Mouse (Mus musculus): Measurements from ENCODE around the gene Lrrc74a.

Lrrc74a gene

DNA sequence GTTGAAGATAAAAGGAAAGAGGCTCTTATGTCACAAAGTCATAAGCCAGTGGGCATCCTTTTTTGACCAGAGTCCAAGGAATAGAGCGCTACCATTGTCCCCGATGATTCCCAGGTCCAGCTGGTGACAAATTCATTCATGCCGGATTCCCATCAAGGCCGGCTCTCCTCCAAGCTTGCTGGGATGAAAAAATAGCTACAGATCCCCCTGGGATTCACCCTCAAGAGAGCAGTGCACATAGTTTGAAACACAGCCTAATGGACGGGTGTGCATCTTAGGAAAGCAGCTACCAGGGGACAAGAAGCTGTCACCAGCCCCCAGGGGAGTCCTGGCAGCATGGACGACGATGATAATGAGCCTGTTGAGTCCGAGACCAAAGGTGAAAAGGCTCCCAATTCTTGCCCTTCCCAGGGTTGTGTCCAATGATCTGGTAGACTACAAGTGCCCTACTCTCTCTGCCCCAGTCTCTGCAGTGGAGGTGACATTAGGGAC lies at the start of gene Lrrc74a:
Gene Lrrc74a (plus strand): TSS at position 51 of the 492 bp plus-strand sequence.
- DNase-seq (ENCODE audit: low spot score) = no peak

DNA sequence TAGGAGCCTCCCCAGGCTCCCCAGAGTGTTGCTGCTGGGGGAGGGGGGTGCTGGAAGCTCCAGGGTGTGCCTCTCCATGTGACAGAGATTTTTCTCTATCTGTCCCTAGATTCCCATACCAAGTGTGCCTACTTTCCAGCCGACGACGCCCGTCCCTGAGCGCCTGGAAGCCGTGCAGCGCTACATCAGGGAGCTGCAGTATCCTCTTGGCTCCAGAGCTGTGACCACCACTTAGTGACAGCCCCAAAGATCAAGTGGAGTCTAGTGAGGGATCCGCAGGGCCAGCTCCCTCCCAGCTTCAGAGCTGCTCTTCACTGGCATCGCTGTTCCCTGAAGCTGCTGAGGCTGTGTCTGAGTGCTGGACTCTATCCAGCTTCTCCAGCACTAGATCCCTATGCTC lies 48.9 kb upstream of the Lrrc74a start:
- no peak for DNase-seq (ENCODE audit: low spot score)

DNA sequence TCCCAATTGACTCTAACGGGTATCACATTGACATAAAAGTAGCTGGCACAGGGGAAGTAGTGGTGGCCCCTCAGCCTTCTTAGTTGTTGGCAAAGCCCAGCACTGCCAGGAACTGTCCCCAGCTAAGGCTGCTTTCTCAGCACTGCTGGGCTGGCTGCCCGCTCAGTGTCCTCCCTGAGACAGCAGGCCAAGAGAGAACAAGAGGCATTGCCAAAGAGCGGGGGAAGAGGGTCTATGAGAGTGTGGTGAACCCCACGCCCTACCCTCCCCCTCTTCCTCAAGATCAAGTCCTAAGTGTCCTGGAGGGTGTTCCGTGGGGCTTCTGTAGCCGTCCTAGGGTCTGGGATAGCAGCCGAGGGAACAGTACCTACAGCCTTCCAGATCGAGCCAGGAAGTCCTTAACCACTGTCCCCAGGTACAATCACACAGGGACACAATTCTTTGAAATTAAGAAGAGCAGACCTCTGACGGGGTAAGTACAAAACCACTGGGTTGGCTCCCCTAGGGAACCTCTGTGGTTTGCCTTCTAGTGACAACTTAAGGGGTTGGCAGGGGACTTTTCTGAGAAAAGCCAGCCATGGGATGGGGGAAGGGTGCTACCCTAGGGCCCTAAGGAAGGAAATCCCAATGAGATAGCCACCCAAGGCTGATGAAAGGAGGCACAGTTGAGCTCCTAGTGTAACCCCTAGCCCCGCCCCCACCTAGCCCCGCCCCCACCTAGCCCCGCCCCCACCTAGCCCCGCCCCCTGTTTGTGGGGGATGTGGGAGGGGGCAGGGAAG lies 47.4 kb upstream of the Lrrc74a start:
- DNase-seq (ENCODE audit: low spot score) = peak; percentile 29

DNA sequence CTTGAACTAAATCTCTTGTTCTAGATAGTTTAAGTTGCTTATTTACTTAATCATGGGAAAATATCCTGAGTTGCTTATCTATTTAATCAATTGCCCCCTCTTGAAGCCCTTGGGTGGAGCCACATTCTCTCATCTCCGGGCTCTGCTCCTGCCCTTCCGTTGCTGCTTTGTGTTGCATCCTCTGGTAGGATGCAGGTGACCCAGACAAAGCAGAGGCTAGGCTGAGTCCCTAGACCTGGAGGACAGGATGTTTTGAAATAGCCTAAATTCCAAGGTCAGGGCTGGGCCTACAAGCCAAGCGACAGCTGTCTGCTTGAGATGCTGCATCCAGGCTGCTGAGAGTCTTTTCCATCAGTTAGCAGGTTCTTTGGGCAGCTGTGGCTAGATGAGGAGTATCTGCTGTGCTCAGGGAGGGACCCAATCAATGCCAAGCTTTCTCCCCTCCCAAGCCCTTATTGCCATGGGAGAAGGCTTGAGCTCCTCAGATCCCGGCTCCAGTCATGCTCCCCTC lies 46.7 kb upstream of the Lrrc74a start:
- no peak for DNase-seq (ENCODE audit: low spot score)

DNA sequence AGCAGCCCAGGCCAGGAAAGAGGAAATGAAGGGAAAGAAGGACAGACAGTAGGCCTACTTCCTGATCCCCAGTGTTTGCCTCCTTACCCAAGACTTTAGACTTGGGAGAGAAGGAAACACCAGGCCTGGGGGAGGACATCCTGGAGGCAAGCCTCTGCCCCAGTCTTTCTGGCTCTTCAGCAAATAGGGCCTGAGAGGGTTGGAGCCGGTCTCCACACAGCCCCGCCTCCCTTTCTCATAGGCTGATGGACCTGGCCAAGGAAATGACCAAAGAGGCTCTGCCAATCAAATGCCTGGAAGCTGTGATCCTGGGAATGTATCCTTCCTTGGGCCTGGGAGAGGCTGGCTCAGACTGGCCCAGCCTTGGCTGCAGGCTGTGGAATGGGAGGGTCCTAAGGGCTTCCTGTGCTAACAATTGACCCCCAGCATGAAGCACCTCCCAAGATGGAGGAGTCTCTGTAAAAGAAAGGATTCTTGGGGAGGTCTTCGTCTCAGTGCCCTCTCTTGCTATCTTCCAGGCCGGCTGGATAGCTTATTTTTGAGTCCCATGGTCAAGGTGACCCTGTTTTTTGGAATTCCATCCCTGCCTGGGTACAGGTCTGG lies 46.1 kb upstream of the Lrrc74a start:
- peak; percentile 53 for DNase-seq (ENCODE audit: low spot score)

DNA sequence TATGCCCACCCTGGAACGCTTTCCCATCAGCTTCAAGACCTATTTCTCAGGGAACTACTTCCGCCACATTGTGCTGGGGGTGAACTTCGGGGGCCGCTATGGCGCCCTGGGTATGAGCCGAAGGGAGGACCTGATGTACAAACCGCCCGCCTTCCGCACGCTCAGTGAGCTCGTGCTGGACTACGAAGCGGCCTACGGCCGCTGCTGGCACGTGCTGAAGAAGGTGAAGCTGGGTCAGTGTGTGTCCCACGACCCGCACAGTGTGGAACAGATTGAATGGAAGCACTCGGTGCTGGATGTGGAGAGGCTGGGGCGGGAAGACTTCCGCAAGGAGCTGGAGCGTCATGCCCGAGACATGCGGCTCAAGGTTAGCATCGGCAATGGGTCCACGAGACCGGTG lies 45.3 kb upstream of the Lrrc74a start:
- DNase-seq (ENCODE audit: low spot score) = no peak

DNA sequence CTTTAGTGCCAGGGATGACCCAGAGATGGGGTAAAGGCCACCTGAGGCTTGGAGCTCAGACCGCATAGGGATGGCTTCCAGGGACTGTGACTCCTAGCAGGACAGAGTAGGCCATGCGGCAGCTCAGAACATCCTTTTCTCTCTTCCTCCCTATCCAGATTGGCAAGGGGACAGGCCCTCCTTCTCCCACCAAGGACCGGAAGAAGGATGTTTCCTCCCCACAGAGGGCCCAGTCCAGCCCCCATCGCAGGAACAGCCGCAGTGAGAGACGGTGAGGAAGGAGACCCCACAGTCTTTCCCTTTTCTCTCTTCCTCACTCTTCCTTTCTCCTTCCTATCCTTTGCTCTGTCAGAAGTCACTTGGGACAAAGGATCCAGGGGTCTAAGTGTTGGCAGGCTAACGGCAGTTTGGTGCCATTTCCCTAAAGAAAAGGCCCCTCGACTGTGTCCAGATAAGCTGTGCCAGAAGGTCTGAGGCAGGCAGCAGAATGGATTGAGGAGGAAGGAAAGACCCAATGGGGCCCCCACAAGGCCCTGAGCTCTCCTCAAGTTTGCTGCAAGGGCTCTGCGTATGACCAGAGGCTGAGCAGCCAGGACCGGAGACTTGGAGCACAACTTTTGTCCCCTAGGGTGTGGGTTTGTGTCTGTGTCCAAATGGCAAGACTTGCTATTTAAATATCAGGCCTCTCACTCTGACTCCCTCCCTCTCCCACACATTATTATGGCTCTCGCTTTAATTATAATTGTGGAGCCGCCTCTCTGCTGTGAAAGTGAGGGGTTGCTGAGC lies 43.3 kb upstream of the Lrrc74a start:
- no peak for DNase-seq (ENCODE audit: low spot score)

DNA sequence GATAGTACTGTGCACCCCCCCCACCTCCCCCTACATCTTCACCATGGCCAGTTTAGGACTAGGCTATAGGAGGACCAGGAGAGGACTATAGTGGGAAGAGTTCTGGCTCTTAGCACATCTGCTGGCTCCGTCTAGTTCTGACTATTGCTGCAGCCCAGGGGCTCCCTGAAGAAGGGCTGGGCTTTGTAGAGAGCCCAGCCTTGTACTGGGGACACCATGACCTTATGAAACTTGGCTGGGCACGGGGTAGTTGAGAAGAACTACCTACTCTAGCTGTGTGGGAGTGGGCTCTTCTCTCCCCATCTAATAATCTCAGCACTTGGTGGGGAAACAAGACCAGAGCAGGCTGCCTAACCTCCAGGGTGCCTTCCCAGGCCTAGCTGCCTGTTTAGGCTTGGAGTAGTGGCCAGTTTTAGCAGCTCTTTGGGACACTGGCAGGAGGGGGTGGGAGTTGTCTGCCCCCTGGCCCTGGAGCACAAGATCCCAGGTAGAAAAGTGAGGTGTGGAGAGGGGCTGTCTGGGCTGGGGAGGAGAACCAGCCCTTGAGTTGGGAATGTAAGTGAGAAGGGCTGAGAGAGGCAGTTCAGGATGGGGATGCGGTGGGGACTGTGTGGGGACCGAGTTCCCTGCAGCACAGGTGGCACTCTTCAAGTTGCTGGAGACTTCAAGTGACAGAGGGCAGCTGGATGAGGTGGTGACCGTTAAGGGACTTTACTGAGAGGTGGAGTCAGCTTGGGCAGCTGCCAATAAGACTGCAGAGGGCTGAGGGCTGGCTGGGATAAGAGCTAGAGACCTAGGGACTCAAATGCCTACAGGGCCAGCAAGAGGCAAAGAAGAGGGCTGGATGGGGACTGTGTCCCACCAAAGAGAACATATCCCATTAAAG lies 41.5 kb upstream of the Lrrc74a start:
- DNase-seq (ENCODE audit: low spot score) = no peak

DNA sequence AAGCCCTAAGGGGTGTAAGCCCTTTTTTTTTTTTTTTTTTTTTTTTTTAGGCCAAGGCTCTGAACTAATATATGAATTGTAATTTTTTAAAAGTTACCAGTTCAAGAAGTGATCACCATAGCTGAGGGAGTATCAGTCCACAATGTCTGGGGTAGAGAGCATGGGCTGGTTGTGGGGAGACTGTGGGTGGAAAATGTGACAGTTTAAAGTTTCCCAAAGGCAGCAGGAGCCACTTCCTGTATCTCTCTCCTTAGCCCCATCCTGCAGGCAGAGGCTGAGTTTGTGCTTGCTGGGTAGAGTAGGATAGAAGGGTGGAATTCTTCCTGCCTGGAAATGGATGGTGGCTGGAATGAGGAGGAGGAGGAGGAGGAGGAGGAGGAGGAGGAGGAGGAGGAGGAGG lies 40.8 kb upstream of the Lrrc74a start:
- no peak for DNase-seq (ENCODE audit: low spot score)

DNA sequence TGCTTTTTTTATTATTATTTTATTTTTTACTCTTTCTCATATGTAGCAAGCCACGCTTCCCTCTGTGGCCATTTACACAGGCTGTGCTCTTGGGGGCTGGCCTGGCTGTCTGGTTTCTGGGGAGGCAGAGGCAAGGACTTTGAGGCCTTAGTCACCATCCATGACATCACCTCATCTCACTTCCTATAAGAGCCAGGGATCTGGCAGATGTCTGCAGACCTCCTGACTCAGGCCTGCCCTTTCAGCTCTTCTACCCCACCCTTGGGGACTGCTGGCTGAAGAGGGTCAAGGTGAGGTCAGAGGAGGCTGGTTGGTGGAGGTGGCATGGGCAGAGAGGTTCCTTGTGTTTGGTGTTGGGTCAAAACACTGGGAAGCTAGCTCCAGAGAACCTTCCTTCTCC lies 39.7 kb upstream of the Lrrc74a start:
- DNase-seq (ENCODE audit: low spot score) = no peak

DNA sequence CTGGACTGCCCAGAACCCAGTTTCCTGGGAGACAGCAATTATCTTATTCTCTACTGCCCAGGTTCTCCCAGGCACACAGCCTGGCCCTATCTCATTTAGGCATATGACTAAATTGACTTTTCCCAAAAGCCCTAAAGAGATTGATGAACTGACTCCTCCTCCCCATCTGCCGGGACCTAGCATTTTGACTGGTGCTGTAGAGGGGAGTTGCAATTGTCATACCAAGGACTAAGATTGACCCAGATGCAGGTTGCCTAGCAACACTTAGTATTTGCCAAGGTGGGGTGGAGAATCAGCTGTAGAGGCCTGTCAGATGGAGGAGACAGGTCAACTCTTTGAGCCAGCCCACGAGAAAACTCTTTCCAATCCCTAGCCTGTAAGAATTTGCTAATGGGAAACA lies 36.2 kb upstream of the Lrrc74a start:
- DNase-seq (ENCODE audit: low spot score) = no peak

DNA sequence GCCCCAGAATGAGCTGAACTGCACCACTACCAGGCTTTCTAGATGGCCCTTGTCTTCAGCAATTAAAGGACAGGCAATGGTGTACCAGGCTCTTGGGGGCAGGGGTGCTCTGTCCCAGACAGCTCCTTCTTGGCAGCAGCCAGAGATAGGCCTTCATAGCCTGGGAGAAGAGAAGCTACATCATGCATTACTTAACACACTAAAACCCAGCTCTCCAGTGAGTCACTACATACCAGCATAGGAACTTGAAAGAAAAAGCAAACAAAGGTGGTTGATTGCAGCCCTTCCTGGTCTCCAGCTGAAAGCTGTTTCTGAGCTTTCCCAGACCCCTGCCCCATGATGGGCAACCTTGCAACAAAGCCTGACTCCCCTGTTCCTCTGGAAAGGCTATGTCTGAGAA lies 35.6 kb upstream of the Lrrc74a start:
- DNase-seq (ENCODE audit: low spot score) = no peak

DNA sequence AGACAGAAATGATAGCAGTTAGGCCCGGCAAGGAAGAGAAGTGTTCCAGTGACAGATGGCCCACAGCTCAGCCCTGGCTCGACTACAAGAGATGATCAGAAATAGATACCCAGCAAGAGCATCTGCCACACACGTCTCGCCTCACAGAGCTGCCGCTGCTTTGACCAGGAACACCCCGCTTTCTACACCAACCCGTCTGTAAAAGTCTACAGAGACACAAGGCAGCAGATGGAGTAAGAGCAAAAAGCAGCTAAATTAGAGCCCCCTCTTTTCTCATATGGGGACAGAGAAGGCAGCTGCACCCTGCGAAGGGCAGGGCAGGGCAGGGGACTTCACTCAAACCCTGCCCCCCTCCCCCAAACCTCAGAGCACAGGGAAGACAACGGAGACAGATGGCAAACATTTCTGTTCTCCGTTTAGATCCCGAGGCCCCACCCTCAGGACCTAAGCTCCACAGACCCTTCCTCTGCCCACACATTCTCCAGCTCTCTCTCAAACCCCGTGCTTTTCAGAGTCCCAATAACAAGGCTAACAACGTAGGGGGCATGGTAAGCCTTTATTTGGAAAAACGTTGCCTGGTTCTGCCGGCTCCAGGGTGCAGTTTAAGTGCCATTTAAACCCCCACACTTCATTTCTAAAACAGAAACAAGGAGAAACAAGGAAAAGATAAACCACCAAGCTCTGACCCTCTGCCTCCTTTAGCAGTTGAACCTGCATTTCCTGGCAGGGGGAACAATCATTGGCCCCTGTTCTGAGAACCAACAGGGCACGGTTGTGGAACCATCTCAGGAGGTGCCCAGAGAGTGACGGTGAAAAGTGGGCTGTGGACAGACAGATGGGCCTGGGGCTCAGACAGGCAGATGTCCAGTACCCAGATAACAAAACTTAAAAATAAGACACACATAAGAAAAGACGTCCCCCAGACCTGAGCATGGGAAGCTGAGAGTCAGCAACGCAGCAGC lies 33.9 kb upstream of the Lrrc74a start:
- no peak for DNase-seq (ENCODE audit: low spot score)

DNA sequence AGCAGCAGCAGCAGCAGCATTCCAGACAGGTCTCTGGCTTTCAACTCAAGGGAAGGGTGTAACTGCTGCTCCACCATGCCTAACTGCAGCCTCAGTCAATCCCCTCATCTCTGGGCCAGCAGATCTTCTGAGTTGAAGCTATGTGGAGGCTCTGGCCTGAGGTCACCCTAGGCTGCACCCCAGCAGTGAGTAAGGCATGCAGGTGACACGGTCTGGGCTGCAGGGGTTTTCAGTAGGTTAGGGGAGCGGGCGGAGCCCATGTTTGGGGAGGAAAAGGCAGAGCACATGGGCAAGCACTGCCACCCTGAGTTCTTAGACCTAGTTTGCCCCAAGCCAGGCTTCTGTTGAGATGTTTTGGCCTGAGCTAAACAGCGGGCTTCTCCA lies 33.2 kb upstream of the Lrrc74a start:
- no peak for DNase-seq (ENCODE audit: low spot score)

DNA sequence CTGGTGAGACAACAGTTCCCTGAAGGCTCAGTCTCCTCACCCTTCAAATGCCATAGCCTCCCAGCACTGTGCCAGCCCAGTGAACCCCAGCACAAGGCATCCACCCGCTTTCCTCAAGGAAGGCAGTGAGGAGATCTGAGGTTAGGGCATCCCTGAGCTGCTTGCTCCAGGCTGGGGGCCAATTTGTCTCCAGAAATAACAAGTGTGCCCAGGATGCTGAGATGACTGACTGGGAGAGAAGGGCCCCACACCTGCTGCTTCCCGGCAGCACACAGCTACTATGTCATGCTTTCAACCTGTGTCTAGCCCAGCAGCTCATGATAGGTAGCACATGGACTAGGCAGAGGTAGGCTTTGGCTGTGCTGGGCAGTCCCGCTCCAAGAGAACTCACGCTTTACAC lies 32.7 kb upstream of the Lrrc74a start:
- DNase-seq (ENCODE audit: low spot score) = no peak

DNA sequence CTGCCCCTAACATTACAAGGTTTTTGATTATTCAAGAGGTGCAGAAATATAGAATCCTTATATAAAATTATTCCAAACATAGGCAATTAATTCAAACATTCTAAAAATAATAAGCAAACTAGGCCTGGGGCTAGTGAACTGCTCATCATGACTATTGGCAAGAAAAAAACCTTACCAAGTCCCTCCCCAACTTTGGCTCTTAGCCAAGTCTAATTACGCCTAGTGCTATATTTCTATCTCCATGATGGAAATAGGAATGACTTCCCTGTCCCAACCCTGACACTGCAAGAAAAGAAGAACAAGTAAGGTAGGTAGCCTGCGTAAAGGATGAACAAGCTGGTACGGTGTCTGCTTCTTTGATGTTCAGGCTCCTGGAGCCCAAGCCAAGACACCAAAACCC lies 31.5 kb upstream of the Lrrc74a start:
- no peak for DNase-seq (ENCODE audit: low spot score)

DNA sequence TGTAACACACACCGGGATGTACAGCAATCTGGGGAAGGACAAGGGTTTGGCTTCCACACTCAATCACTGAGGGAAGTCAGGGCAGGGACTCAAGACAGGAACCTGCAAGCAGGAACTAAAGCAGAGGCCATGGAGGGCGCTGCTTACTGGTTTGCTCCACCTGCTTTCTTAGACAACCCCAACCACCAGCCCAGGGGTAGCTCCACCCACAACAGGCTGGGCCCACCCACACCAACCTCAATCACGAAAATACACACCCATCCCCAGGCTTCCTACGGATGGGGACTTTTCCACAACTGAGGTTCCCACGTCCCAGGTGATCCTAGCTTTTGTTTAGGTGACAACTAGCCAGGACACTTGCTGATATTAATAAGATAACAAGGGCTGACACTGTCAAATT lies 28.3 kb upstream of the Lrrc74a start:
- DNase-seq (ENCODE audit: low spot score) = no peak

DNA sequence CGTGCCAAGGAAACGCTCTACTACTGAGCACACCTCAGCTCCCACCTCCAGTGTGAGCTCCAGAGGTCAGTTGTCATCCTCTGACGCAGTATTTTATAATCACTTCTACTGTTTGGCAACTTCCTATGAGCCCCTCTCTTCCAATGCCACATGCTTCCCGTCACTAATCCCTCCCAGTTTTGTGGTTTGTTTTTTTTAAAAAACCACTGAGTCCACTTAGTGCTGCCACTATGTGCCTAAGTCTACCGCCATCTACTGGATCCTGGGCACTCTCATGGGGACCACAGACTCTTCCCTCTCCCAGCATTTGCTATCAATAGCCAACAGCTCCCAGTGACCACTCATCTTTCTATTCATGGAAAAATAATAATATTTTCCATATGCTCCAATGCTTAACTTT lies 20.1 kb upstream of the Lrrc74a start:
- DNase-seq (ENCODE audit: low spot score) = no peak

DNA sequence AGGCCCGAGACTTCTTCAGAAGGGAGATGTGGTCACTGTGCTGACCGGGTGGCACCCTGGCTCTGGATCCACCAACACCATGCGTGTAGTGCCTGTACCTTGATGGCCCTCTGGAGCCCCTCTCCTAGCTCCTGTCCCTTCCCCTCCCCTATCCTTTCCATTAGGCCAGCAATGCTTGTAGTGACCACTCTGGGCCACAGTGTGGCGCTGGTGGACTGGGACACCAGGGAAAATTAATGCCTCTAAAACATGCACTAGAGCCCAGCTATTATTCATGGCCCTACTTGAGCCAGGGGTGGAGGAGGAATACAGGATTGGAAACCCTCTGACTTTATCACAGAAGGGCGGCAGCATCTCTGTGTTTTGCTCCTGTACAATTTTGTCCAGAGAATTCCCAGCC lies 18.8 kb upstream of the Lrrc74a start:
- peak; percentile 35 for DNase-seq (ENCODE audit: low spot score)

DNA sequence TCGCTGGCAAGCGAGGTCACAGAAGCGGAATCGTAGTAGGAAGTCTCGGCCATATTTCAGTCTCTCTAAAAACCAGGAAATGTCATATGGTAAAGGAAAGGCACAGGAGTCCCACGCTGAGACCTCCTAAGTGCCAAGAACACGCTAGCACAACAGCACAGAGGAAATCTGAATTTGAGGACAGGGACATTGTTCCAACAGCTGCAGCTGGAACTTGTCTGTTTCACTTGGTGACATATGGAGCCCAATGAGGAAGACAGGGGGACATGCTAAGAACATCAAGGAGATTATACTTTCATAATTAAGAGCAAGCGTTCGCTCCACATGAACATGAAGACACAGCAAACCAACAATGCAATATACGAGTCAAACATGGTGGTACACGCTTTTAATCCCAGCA lies 17.2 kb upstream of the Lrrc74a start:
- DNase-seq (ENCODE audit: low spot score) = no peak

Measured in testis, postnatal 14 days (tissue).